Mouse (Mus musculus): ENCODE data around the gene Pter. TPM values are rescaled to one million over a fixed set of nuclear protein-coding genes. Genes with fewer than 3 reads are reported as not detected.

Gene Pter
- polyA plus RNA-seq (2015; fragmentation: Nextera tagmentation; extraction: Ambion mirVana): 16.4 and 16.6 TPM in 2 replicates

DNA sequence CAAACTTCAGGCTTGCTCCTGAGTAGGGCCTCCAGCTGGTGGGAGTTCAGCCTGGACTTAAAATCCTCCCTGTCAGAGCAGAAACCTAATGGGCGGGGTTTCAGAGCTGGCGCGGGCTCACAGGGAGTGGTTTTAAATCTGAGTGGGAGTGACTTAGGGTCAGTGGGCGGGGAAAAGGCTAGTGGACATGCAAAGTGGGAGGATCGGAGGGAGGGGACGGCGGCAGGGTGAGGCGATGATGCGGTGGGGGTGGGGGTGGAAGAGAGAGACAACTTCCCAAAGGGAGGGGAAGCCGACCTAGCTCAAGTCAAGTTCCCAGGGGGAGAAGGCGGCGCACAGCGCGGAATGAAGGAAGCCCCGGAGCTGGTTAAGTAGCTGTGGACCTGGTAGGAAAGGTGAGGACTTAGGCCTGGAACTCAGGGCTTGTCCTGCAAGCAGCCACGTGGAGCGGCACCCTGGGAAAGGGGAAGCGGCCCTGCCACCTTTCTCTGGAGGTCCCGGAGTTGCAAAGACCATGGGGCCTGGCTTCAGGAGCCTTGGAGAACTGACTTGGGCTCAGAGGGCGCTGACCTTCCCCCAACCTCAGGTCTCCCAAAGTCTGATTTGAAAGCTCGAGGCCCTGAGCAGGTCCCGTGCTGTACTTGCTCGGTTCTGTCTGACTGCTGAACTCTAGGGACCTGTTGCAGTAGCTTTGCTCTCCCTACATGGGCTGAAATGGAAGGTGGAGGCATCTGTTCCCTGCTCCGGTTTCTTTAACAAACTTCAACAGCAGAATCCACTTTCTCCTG, at the start of gene Pter:
Gene Pter, plus strand, starts transcription at position 238 of the 788 bp plus-strand sequence.
- Histone ChIP-seq H3K27ac (ENCODE audit: low read length) (peak within 1 kb of the TSS; percentile 68), H3K4me3 (ENCODE audit: low read length) (peak within 1 kb of the TSS; percentile 69), H3K9me3 (ENCODE audit: control insufficient read depth, low read length) (no peaks in the 10 kb centered on the region), H3K9ac (ENCODE audit: low read length) (peak within 1 kb of the TSS; percentile 78), H3K4me2 (ENCODE audit: low read depth, low read length) (peak within 1 kb of the TSS; percentile 84), H3K27me3 (ENCODE audit: control insufficient read depth, insufficient read depth, low read depth, low read length) (no peaks in the 10 kb centered on the region), H3K4me1 (replicated peaks; ENCODE audit: control insufficient read depth, insufficient read depth, low read length) (peaks cover 7% of the 10 kb centered on the region; the same call in 1 of the 2 replicates), H3K36me3 (ENCODE audit: control insufficient read depth, insufficient read depth, low read length) (no peaks in the 10 kb centered on the region)
- peak; percentile 100 for ATAC-seq (ENCODE audit: low read depth)
- WGBS: under 1% methylated on average over 24 of the region's 24 CpGs

- Histone ChIP-seq H3K4me1 (replicated peaks; ENCODE audit: control insufficient read depth, insufficient read depth, low read length) (no peaks in the 10 kb centered on the region), H3K27me3 (ENCODE audit: control insufficient read depth, insufficient read depth, low read depth, low read length) (no peaks in the 10 kb centered on the region), H3K4me2 (ENCODE audit: low read depth, low read length) (no peak overlapping the region), H3K9ac (ENCODE audit: low read length) (no peak overlapping the region), H3K27ac (ENCODE audit: low read length) (no peak overlapping the region), H3K9me3 (ENCODE audit: control insufficient read depth, low read length) (no peaks in the 10 kb centered on the region), H3K4me3 (ENCODE audit: low read length) (no peak overlapping the region), H3K36me3 (ENCODE audit: control insufficient read depth, insufficient read depth, low read length) (no peaks in the 10 kb centered on the region)
- ATAC-seq (ENCODE audit: low read depth): no peak
- WGBS: 47% methylated on average over 1 of the region's 1 CpGs
Observed at GRCm38 (mm10) chr2:12874232-12874631, 49.6 kb upstream of the Pter start.

DNA sequence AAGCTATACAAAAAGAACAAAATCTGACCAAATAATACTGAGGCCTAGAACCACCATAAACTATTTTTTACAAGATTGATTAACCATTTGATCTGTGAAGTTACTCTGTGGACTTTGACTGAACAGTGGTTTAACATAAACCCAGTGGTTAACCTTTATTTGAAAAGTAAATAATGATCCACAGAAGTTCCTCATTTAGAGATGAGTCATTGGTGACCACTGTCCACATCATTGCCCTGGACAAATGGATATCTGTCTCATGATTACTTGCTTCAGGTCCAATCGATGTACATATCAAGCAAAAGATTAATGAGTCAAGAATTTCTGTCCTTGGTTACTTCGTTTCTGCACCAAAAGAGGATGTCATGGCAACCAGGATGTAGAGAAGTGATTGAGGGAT, 44.3 kb upstream of the Pter start:
- ATAC-seq (ENCODE audit: low read depth): no peak
- H3K4me1 ChIP-seq (replicated peaks; ENCODE audit: control insufficient read depth, insufficient read depth, low read length): no peaks in the 10 kb centered on the region
- no peak overlapping the region for H3K9ac ChIP-seq (ENCODE audit: low read length)
- no peaks in the 10 kb centered on the region for H3K36me3 ChIP-seq (ENCODE audit: control insufficient read depth, insufficient read depth, low read length)
- no peak overlapping the region for H3K4me3 ChIP-seq (ENCODE audit: low read length)
- no peaks in the 10 kb centered on the region for H3K9me3 ChIP-seq (ENCODE audit: control insufficient read depth, low read length)
- no peak overlapping the region for H3K4me2 ChIP-seq (ENCODE audit: low read depth, low read length)
- 58% methylated on average over 2 of the region's 2 CpGs for WGBS
- no peaks in the 10 kb centered on the region for H3K27me3 ChIP-seq (ENCODE audit: control insufficient read depth, insufficient read depth, low read depth, low read length)
- no peak overlapping the region for H3K27ac ChIP-seq (ENCODE audit: low read length)

DNA sequence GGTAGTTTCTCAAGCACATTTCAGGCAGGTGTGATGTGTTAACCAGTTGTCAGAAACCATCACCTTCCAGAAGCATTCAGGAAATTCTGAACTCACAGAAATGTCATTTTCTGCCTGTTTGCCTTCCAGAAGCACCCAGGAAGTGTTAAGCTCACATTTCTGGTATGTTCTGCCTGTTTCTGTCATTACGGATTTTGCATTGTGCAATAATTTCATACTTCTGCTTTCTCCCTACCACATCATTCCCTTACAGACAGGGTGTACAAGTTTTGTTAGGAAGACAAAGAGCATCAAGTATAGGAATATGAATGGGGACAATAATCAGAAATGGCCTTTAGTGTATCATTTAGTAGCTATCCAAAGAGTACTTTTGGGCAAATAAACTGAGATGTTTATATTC, 42.8 kb upstream of the Pter start:
- WGBS: 73% methylated on average over 1 of the region's 1 CpGs
- no peak for ATAC-seq (ENCODE audit: low read depth)
- Histone ChIP-seq H3K27me3 (ENCODE audit: control insufficient read depth, insufficient read depth, low read depth, low read length) (no peaks in the 10 kb centered on the region), H3K4me1 (replicated peaks; ENCODE audit: control insufficient read depth, insufficient read depth, low read length) (no peaks in the 10 kb centered on the region), H3K9me3 (ENCODE audit: control insufficient read depth, low read length) (no peaks in the 10 kb centered on the region), H3K4me2 (ENCODE audit: low read depth, low read length) (no peak overlapping the region), H3K27ac (ENCODE audit: low read length) (no peak overlapping the region), H3K4me3 (ENCODE audit: low read length) (no peak overlapping the region), H3K36me3 (ENCODE audit: control insufficient read depth, insufficient read depth, low read length) (no peaks in the 10 kb centered on the region), H3K9ac (ENCODE audit: low read length) (no peak overlapping the region)

DNA sequence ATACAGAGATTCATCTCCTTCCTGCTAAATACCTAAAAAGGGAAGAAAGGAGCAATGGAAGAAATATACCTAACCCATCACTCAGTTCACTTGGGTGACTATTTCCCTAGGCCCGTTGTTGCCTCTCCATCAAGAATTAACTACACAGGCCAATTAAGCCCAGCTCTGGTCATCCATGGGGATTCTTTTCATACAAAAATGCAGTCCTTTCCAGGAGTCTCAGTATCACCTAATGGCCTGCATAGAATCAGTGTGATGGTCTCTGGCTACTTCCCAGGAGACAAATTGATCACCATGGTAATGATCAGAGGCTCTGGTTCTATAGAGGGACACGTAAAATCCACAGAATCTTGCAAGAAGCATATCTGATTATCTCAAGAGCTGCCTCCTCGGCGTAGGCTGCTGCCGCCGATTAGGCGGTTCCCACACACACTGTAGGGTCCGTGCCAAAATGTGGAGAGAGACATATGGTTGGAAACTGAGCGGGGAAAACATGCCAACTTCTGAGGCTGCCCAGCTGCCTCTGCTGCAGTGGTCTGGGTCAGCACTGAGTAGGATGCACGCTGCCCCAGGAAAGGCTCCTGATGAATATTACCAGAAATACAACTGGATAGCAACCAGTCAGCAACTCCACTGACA, 40.4 kb upstream of the Pter start:
- no peaks in the 10 kb centered on the region for H3K36me3 ChIP-seq (ENCODE audit: control insufficient read depth, insufficient read depth, low read length)
- ATAC-seq (ENCODE audit: low read depth): no peak

GRCm38 (mm10) chr2:12887015-12887414, 36.8 kb upstream of the Pter start:
- H3K27me3 ChIP-seq (ENCODE audit: control insufficient read depth, insufficient read depth, low read depth, low read length): no peaks in the 10 kb centered on the region
- H3K9ac ChIP-seq (ENCODE audit: low read length): no peak overlapping the region
- no peak for ATAC-seq (ENCODE audit: low read depth)
- H3K27ac ChIP-seq (ENCODE audit: low read length): no peak overlapping the region
- H3K4me2 ChIP-seq (ENCODE audit: low read depth, low read length): no peak overlapping the region
- H3K9me3 ChIP-seq (ENCODE audit: control insufficient read depth, low read length): no peaks in the 10 kb centered on the region
- H3K4me3 ChIP-seq (ENCODE audit: low read length): no peak overlapping the region
- H3K36me3 ChIP-seq (ENCODE audit: control insufficient read depth, insufficient read depth, low read length): no peaks in the 10 kb centered on the region
- WGBS: 46% methylated on average over 2 of the region's 2 CpGs
- no peaks in the 10 kb centered on the region for H3K4me1 ChIP-seq (replicated peaks; ENCODE audit: control insufficient read depth, insufficient read depth, low read length)

More for the DNA sequence above, 40.4 kb upstream of the Pter start:
- Histone ChIP-seq H3K27ac (ENCODE audit: low read length) (no peak overlapping the region), H3K4me1 (replicated peaks; ENCODE audit: control insufficient read depth, insufficient read depth, low read length) (no peaks in the 10 kb centered on the region), H3K9ac (ENCODE audit: low read length) (no peak overlapping the region), H3K4me3 (ENCODE audit: low read length) (no peak overlapping the region), H3K27me3 (ENCODE audit: control insufficient read depth, insufficient read depth, low read depth, low read length) (no peaks in the 10 kb centered on the region), H3K9me3 (ENCODE audit: control insufficient read depth, low read length) (no peaks in the 10 kb centered on the region), H3K4me2 (ENCODE audit: low read depth, low read length) (no peak overlapping the region)
- 67% methylated on average over 10 of the region's 10 CpGs for WGBS

GRCm38 (mm10) chr2:12905786-12906185, 18.1 kb upstream of the Pter start:
- Histone ChIP-seq H3K9me3 (ENCODE audit: control insufficient read depth, low read length) (no peaks in the 10 kb centered on the region), H3K4me3 (ENCODE audit: low read length) (no peak overlapping the region), H3K27me3 (ENCODE audit: control insufficient read depth, insufficient read depth, low read depth, low read length) (no peaks in the 10 kb centered on the region), H3K27ac (ENCODE audit: low read length) (no peak overlapping the region), H3K9ac (ENCODE audit: low read length) (no peak overlapping the region), H3K4me2 (ENCODE audit: low read depth, low read length) (no peak overlapping the region), H3K4me1 (replicated peaks; ENCODE audit: control insufficient read depth, insufficient read depth, low read length) (no peaks in the 10 kb centered on the region), H3K36me3 (ENCODE audit: control insufficient read depth, insufficient read depth, low read length) (no peaks in the 10 kb centered on the region)
- ATAC-seq (ENCODE audit: low read depth): no peak
- 87% methylated on average over 1 of the region's 1 CpGs for WGBS

GRCm38 (mm10) chr2:12925643-12926042, 1.8 kb downstream of the Pter start:
- no peak overlapping the region for H3K27ac ChIP-seq (ENCODE audit: low read length)
- H3K4me1 ChIP-seq (replicated peaks; ENCODE audit: control insufficient read depth, insufficient read depth, low read length): peaks cover 7% of the 10 kb centered on the region; the same call in 1 of the 2 replicates
- no peaks in the 10 kb centered on the region for H3K9me3 ChIP-seq (ENCODE audit: control insufficient read depth, low read length)
- no peak for ATAC-seq (ENCODE audit: low read depth)
- no peak overlapping the region for H3K4me2 ChIP-seq (ENCODE audit: low read depth, low read length)
- WGBS: 69% methylated on average over 1 of the region's 1 CpGs
- no peak overlapping the region for H3K9ac ChIP-seq (ENCODE audit: low read length)
- no peaks in the 10 kb centered on the region for H3K27me3 ChIP-seq (ENCODE audit: control insufficient read depth, insufficient read depth, low read depth, low read length)
- H3K4me3 ChIP-seq (ENCODE audit: low read length): no peak overlapping the region
- no peaks in the 10 kb centered on the region for H3K36me3 ChIP-seq (ENCODE audit: control insufficient read depth, insufficient read depth, low read length)

DNA sequence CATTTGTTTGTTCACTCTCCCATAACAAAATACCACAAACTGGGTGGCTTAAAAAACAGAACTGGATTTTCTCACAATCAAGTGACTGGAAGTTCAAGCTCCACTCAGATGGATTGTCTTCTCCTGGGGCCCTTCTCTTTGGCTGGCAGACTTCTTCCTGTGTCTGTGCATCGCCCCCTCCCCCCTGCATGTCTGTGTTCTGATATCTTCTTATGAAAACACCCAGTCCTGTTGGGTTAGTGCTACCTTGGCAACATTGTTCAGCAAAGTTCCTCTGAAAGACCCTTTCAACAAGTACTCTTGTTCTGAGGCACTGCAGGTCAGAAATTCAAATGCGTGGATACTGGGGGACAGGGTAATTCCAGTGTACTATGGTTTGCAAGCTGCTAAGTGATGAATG, 6.5 kb downstream of the Pter start:
- no peak overlapping the region for H3K4me2 ChIP-seq (ENCODE audit: low read depth, low read length)
- no peak overlapping the region for H3K9ac ChIP-seq (ENCODE audit: low read length)
- H3K27me3 ChIP-seq (ENCODE audit: control insufficient read depth, insufficient read depth, low read depth, low read length): no peaks in the 10 kb centered on the region
- H3K4me3 ChIP-seq (ENCODE audit: low read length): no peak overlapping the region
- no peak overlapping the region for H3K27ac ChIP-seq (ENCODE audit: low read length)
- 62% methylated on average over 2 of the region's 2 CpGs for WGBS
- no peaks in the 10 kb centered on the region for H3K9me3 ChIP-seq (ENCODE audit: control insufficient read depth, low read length)
- ATAC-seq (ENCODE audit: low read depth): no peak
- H3K4me1 ChIP-seq (replicated peaks; ENCODE audit: control insufficient read depth, insufficient read depth, low read length): no peaks in the 10 kb centered on the region
- no peaks in the 10 kb centered on the region for H3K36me3 ChIP-seq (ENCODE audit: control insufficient read depth, insufficient read depth, low read length)
